Mouse (Mus musculus): ENCODE data around the gene Tmed4. TPM values are rescaled to one million over a fixed set of nuclear protein-coding genes. Genes with fewer than 3 reads are reported as not detected.

The Tmed4 gene
- polyA plus RNA-seq, 1 experiment from 2014 or later = 45.6 TPM

GRCm38 (mm10) chr11:6224541-6225229 lies 50.0 kb downstream of the Tmed4 start:
- Histone ChIP-seq H3K36me3 (no peaks in the 10 kb centered on the region), H3K9me3 (replicated peaks) (no peaks in the 10 kb centered on the region), H3K27ac (no peak overlapping the region), H3K4me2 (no peak overlapping the region), H3K4me3 (no peak overlapping the region), H3K4me1 (no peaks in the 10 kb centered on the region), H3K27me3 (replicated peaks) (peaks cover 21% of the 10 kb centered on the region; the same call in 1 of the 2 replicates), H3K9ac (no peak overlapping the region)
- no peak for ATAC-seq
- 63% methylated on average over 14 of the region's 14 CpGs for WGBS (ENCODE audit: insufficient replicate concordance)

GRCm38 (mm10) chr11:6222187-6222586 lies 52.5 kb downstream of the Tmed4 start:
- Histone ChIP-seq H3K27me3 (replicated peaks) (0 out of 2 replicates have a peak, but pooled peaks cover 14% of the 10 kb centered on the region), H3K27ac (no peak overlapping the region), H3K36me3 (no peaks in the 10 kb centered on the region), H3K9me3 (replicated peaks) (no peaks in the 10 kb centered on the region), H3K4me3 (no peak overlapping the region), H3K4me1 (no peaks in the 10 kb centered on the region), H3K4me2 (no peak overlapping the region), H3K9ac (no peak overlapping the region)
- ATAC-seq = no peak
- 84% methylated on average over 10 of the region's 10 CpGs for WGBS (ENCODE audit: insufficient replicate concordance)

Other genes starting within 250 kb of the Tmed4 start
- gene Camk2b, start 208.5 kb downstream of the Tmed4 start, polyA plus RNA-seq (2016; fragmentation: Nextera tagmentation; extraction: Ambion mirVana) = 0.19 and 0.43 TPM in 2 replicates
- 0.08 and 0.21 TPM in 2 replicates for gene A730071L15Rik, start 74.8 kb downstream of the Tmed4 start, polyA plus RNA-seq (2016; fragmentation: Nextera tagmentation; extraction: Ambion mirVana)
- 20.9 and 21.7 TPM in 2 replicates for gene Nudcd3, start 74.5 kb downstream of the Tmed4 start, polyA plus RNA-seq (2016; fragmentation: Nextera tagmentation; extraction: Ambion mirVana)
- gene Npc1l1, start 44.7 kb downstream of the Tmed4 start, polyA plus RNA-seq (2016; fragmentation: Nextera tagmentation; extraction: Ambion mirVana) = 0.17 and 0.21 TPM in 2 replicates
- gene Ddx56, start 7.1 kb downstream of the Tmed4 start, polyA plus RNA-seq (2016; fragmentation: Nextera tagmentation; extraction: Ambion mirVana) = 94.9 and 98.2 TPM in 2 replicates
- gene Ogdh, start 16.8 kb upstream of the Tmed4 start, polyA plus RNA-seq (2016; fragmentation: Nextera tagmentation; extraction: Ambion mirVana) = 119 and 123 TPM in 2 replicates
- 5.6 and 6.7 TPM in 2 replicates for gene Zmiz2, start 114.2 kb upstream of the Tmed4 start, polyA plus RNA-seq (2016; fragmentation: Nextera tagmentation; extraction: Ambion mirVana)
- 3,798 and 3,900 TPM in 2 replicates for gene Ppia, start 140.6 kb upstream of the Tmed4 start, polyA plus RNA-seq (2016; fragmentation: Nextera tagmentation; extraction: Ambion mirVana)
- gene H2afv, start 169.6 kb upstream of the Tmed4 start, polyA plus RNA-seq (2016; fragmentation: Nextera tagmentation; extraction: Ambion mirVana) = 121 and 125 TPM in 2 replicates
- gene Purb, start 201.0 kb upstream of the Tmed4 start, polyA plus RNA-seq (2016; fragmentation: Nextera tagmentation; extraction: Ambion mirVana) = 11.2 and 11.6 TPM in 2 replicates
- 5.8 and 6.2 TPM in 2 replicates for gene Myo1g, start 246.1 kb upstream of the Tmed4 start, polyA plus RNA-seq (2016; fragmentation: Nextera tagmentation; extraction: Ambion mirVana)

Measured in liver, embryonic 12.5 days (tissue).